Mouse (Mus musculus) hindbrain, postnatal 0 days (tissue): Measurements from ENCODE around the gene Celf2. TPM values are rescaled to one million over a fixed set of nuclear protein-coding genes. Genes with fewer than 3 reads are reported as not detected.

Experiments
- ATAC-seq: fragments of 200-750 bp; cut with Nextera tagmentation; 2 replicates; pipeline ENCODE4 v1.8.0; 2017; ENCODE audit warnings: mild to moderate bottlenecking, moderate TSS enrichment, moderate library complexity
- DNase-seq: peaks from one replicate; pipeline ENCODE4 v3.0.0-alpha.2; 2015; ENCODE audit warnings: low spot score
- H3K27ac ChIP-seq: fragments of 300-500 bp; sonication (generic); 2 replicates; pipeline ENCODE4 v1.5.1; 2014; ENCODE audit warnings: mild to moderate bottlenecking
- H3K27me3 ChIP-seq: fragments of 300-500 bp; sonication (generic); 2 replicates; pipeline ENCODE4 v1.6.1; 2014; ENCODE audit warnings: low read length, mixed read lengths; ENCODE audit not compliant: insufficient read depth
- H3K36me3 ChIP-seq: fragments of 300-500 bp; sonication (generic); 2 replicates; pipeline ENCODE4 v1.6.1; 2014; ENCODE audit warnings: low read length, mixed read lengths; ENCODE audit not compliant: insufficient read depth
- H3K4me1 ChIP-seq: fragments of 300-500 bp; sonication (generic); 2 replicates; pipeline ENCODE4 v1.6.1; 2014; ENCODE audit warnings: antibody characterized with exemption, low read length, mixed read lengths; ENCODE audit not compliant: insufficient read depth
- H3K4me2 ChIP-seq: fragments of 300-500 bp; sonication (generic); 2 replicates; pipeline ENCODE4 v1.6.1; 2014; ENCODE audit warnings: low read depth, mild to moderate bottlenecking, low read length, moderate library complexity, mixed read lengths
- H3K4me3 ChIP-seq: fragments of 300-500 bp; sonication (generic); 2 replicates; pipeline ENCODE4 v1.5.1; 2014; ENCODE audit warnings: low read length
- H3K9ac ChIP-seq: fragments of 300-500 bp; sonication (generic); replicated peaks from 2 replicates; pipeline ENCODE4 v1.6.1; 2014; ENCODE audit warnings: mild to moderate bottlenecking, low read length, moderate library complexity, mixed read lengths
- H3K9me3 ChIP-seq: fragments of 300-500 bp; sonication (generic); 2 replicates; pipeline ENCODE4 v1.6.1; 2016; ENCODE audit warnings: low read length, mixed read lengths
- CTCF ChIP-seq: IDR thresholded peaks from 2 replicates; pipeline ENCODE4 v1.5.1; 2016; ENCODE audit warnings: antibody characterized with exemption, control low read depth, low read depth
- WGBS: fragments of 180-500 bp; shearing (Covaris S2); extraction: QIAGEN DNeasy Blood & Tissue Kit; methylation state at CpG from one replicate; pipeline ENCODE4 v1.1.7; 2014; 5-methylcytosine and 5-hydroxymethylcytosine counted together
- polyA plus RNA-seq: library from polyadenylated mRNA; unstranded; fragments of >200 nt; fragmentation: Nextera tagmentation; extraction: Ambion mirVana; gene quantifications from 2 replicates; pipeline ENCODE4 v1.2.1, GENCODE M21; 2015
- total RNA-seq: library from RNA; depleted of rRNA; stranded (reverse); fragments of >200 nt; gene quantifications from 2 replicates; pipeline ENCODE4 v1.2.3, GENCODE M21; 2014

Gene Celf2
- total and polyA plus RNA-seq, 2 experiments from 2014 or later, result 110 to 160 TPM

GRCm38 (mm10) chr2:7392500-7392899 lies 116.9 kb downstream of the Celf2 start:
- H3K27me3 ChIP-seq, result no peaks in the 10 kb centered on the region
- DNase-seq (no peak), ATAC-seq (no peak)
- WGBS, result 89% methylated on average over 2 of the region's 2 CpGs
- H3K27ac ChIP-seq, result no peak overlapping the region
- no peak overlapping the region for H3K4me2 ChIP-seq
- no peak for TF ChIP-seq CTCF
- no peaks in the 10 kb centered on the region for H3K9me3 ChIP-seq
- no peaks in the 10 kb centered on the region for H3K4me1 ChIP-seq
- H3K4me3 ChIP-seq, result no peak overlapping the region
- no peak overlapping the region for H3K9ac ChIP-seq
- no peaks in the 10 kb centered on the region for H3K36me3 ChIP-seq

GRCm38 (mm10) chr2:7389264-7389663 lies 120.1 kb downstream of the Celf2 start:
- H3K9me3 ChIP-seq, result no peaks in the 10 kb centered on the region
- WGBS, result 90% methylated on average over 5 of the region's 5 CpGs
- ATAC-seq, result no peak
- no peak for DNase-seq
- TF ChIP-seq CTCF, result no peak
- H3K27me3 ChIP-seq, result no peaks in the 10 kb centered on the region
- H3K4me2 ChIP-seq, result no peak overlapping the region
- no peak overlapping the region for H3K4me3 ChIP-seq
- H3K4me1 ChIP-seq, result no peaks in the 10 kb centered on the region
- no peak overlapping the region for H3K9ac ChIP-seq
- no peaks in the 10 kb centered on the region for H3K36me3 ChIP-seq
- H3K27ac ChIP-seq, result no peak overlapping the region

- H3K4me2 ChIP-seq, result no peak overlapping the region
- DNase-seq (no peak), ATAC-seq (no peak)
- TF ChIP-seq CTCF, result no peak
- H3K4me1 ChIP-seq, result no peaks in the 10 kb centered on the region
- no peak overlapping the region for H3K27ac ChIP-seq
- no peaks in the 10 kb centered on the region for H3K9me3 ChIP-seq
- 66% methylated on average over 1 of the region's 1 CpGs for WGBS
- H3K9ac ChIP-seq, result no peak overlapping the region
- H3K27me3 ChIP-seq, result no peaks in the 10 kb centered on the region
- H3K36me3 ChIP-seq, result no peaks in the 10 kb centered on the region
- no peak overlapping the region for H3K4me3 ChIP-seq
These were observed 130.6 kb downstream of the Celf2 start for GRCm38 (mm10) chr2:7378736-7379135.

GRCm38 (mm10) chr2:7377878-7378277 lies 131.5 kb downstream of the Celf2 start:
- H3K4me1 ChIP-seq, result no peaks in the 10 kb centered on the region
- no peak for TF ChIP-seq CTCF
- DNase-seq (no peak), ATAC-seq (no peak)
- no peak overlapping the region for H3K9ac ChIP-seq
- no peaks in the 10 kb centered on the region for H3K36me3 ChIP-seq
- H3K4me3 ChIP-seq, result no peak overlapping the region
- WGBS, result 84% methylated on average over 1 of the region's 1 CpGs
- H3K9me3 ChIP-seq, result no peaks in the 10 kb centered on the region
- H3K4me2 ChIP-seq, result no peak overlapping the region
- H3K27me3 ChIP-seq, result no peaks in the 10 kb centered on the region
- no peak overlapping the region for H3K27ac ChIP-seq

GRCm38 (mm10) chr2:7367738-7368137 lies 141.6 kb downstream of the Celf2 start:
- ATAC-seq (no peak), DNase-seq (no peak)
- no peak overlapping the region for H3K9ac ChIP-seq
- H3K4me2 ChIP-seq, result no peak overlapping the region
- no peak overlapping the region for H3K4me3 ChIP-seq
- H3K9me3 ChIP-seq, result no peaks in the 10 kb centered on the region
- no peak overlapping the region for H3K27ac ChIP-seq
- H3K27me3 ChIP-seq, result no peaks in the 10 kb centered on the region
- TF ChIP-seq CTCF, result no peak
- WGBS, result 81% methylated on average over 4 of the region's 4 CpGs
- no peaks in the 10 kb centered on the region for H3K4me1 ChIP-seq
- no peaks in the 10 kb centered on the region for H3K36me3 ChIP-seq

- H3K27ac ChIP-seq, result no peak overlapping the region
- peak; percentile 78 for ATAC-seq
- WGBS, result 62% methylated on average over 5 of the region's 5 CpGs
These were observed 149.8 kb downstream of the Celf2 start for GRCm38 (mm10) chr2:7359557-7359956.

GRCm38 (mm10) chr2:7358816-7359215 lies 150.5 kb downstream of the Celf2 start:
- no peaks in the 10 kb centered on the region for H3K36me3 ChIP-seq
- DNase-seq (no peak), ATAC-seq (no peak)
- no peak overlapping the region for H3K4me3 ChIP-seq
- no peaks in the 10 kb centered on the region for H3K4me1 ChIP-seq
- 77% methylated on average over 3 of the region's 3 CpGs for whole genome bisulfite sequencing
- TF ChIP-seq CTCF, result no peak
- H3K9ac ChIP-seq, result no peak overlapping the region
- H3K9me3 ChIP-seq, result no peaks in the 10 kb centered on the region
- H3K4me2 ChIP-seq, result no peak overlapping the region
- no peak overlapping the region for H3K27ac ChIP-seq
- no peaks in the 10 kb centered on the region for H3K27me3 ChIP-seq

More at GRCm38 (mm10) chr2:7359557-7359956, 149.8 kb downstream of the Celf2 start:
- peak; percentile 63 for DNase-seq
- Histone ChIP-seq H3K4me1 (no peaks in the 10 kb centered on the region), H3K27me3 (no peaks in the 10 kb centered on the region), H3K4me3 (no peak overlapping the region), H3K9me3 (no peaks in the 10 kb centered on the region), H3K4me2 (no peak overlapping the region), H3K36me3 (no peaks in the 10 kb centered on the region), H3K9ac (no peak overlapping the region)
- TF ChIP-seq CTCF, result no peak
